Mouse (Mus musculus) forebrain, embryonic 11.5 days (tissue): ENCODE results near the gene Psmf1. TPM values are rescaled to one million over a fixed set of nuclear protein-coding genes. Genes with fewer than 3 reads are reported as not detected.

Source experiments
- ATAC-seq: fragments of 200-750 bp; cut with Nextera tagmentation; replicated peaks from 2 replicates; pipeline ENCODE4 v1.8.0; 2017; ENCODE audit warnings: moderate TSS enrichment; ENCODE audit not compliant: low FRiP score
- DNase-seq: peaks from one replicate; pipeline ENCODE4 v3.0.0-alpha.2; 2017; ENCODE audit warnings: low spot score
- H3K27ac ChIP-seq: fragments of 300-500 bp; sonication (generic); 2 replicates; pipeline ENCODE4 v1.5.1; 2014; ENCODE audit warnings: low read depth, low read length
- H3K27me3 ChIP-seq: fragments of 300-500 bp; sonication (generic); 2 replicates; pipeline ENCODE4 v1.6.1; 2014; ENCODE audit warnings: mild to moderate bottlenecking, low read length, mixed read lengths; ENCODE audit not compliant: control insufficient read depth, insufficient read depth
- H3K36me3 ChIP-seq: fragments of 300-500 bp; sonication (generic); 2 replicates; pipeline ENCODE4 v1.6.1; 2014; ENCODE audit warnings: mild to moderate bottlenecking, low read length, moderate library complexity, mixed read lengths; ENCODE audit not compliant: control insufficient read depth, insufficient read depth
- H3K4me1 ChIP-seq: fragments of 300-500 bp; sonication (generic); replicated peaks from 2 replicates; pipeline ENCODE4 v1.6.1; 2014; ENCODE audit warnings: low read length, mixed read lengths; ENCODE audit not compliant: control insufficient read depth, insufficient read depth
- H3K4me2 ChIP-seq: fragments of 300-500 bp; sonication (generic); 2 replicates; pipeline ENCODE4 v1.6.1; 2014; ENCODE audit warnings: low read depth, mild to moderate bottlenecking, low read length, moderate library complexity, mixed read lengths; ENCODE audit not compliant: severe bottlenecking
- H3K4me3 ChIP-seq: fragments of 300-500 bp; sonication (generic); 2 replicates; pipeline ENCODE4 v1.5.1; 2014; ENCODE audit warnings: low read depth, low read length
- H3K9ac ChIP-seq: fragments of 300-500 bp; sonication (generic); 2 replicates; pipeline ENCODE4 v1.6.1; 2014; ENCODE audit warnings: low read length
- H3K9me3 ChIP-seq: fragments of 300-500 bp; sonication (generic); 2 replicates; pipeline ENCODE4 v1.6.1; 2016; ENCODE audit warnings: low read length, mixed read lengths; ENCODE audit not compliant: control insufficient read depth
- WGBS: fragments of 180-500 bp; shearing (Covaris S2); extraction: QIAGEN DNeasy Blood & Tissue Kit; methylation state at CpG from one replicate; pipeline ENCODE4 v1.1.7; 2014; 5-methylcytosine and 5-hydroxymethylcytosine counted together
- polyA plus RNA-seq: library from polyadenylated mRNA; unstranded; fragments of >200 nt; fragmentation: Nextera tagmentation; extraction: Ambion mirVana; gene quantifications from 2 replicates; pipeline ENCODE4 v1.2.1, GENCODE M21; 2014

Psmf1 gene
- polyA plus RNA-seq, 1 experiment from 2014 or later: 46.8 TPM

DNA sequence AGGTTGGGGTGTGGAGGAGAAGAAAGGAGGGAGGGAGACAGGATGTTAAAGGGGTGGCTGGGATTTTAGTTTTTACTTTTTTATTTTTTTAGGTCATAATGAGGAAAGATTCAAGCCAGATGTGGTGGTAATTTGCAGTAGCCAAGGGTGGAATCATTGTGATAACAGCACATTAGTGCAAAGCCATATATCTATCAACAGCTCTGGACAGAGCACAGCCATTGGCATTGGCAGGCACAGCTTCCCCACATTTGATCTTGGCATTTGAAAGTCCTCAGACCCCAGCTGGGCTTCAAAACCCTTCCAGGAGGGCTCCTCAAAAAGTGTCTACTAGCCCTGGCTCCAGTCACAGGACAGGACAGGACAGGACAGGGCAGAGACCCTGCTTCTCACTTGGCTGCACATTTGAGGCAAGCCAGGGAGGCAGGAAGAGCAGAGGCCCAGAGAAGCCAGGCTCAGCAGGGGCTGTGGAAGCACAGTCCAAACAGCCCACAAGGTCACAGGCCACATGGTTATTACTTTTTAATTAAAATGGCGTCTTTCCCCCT is 14.9 kb upstream of the Psmf1 start:
- 61% methylated on average over 1 of the region's 1 CpGs for WGBS
- DNase-seq: no peak
- no peaks in the 10 kb centered on the region for H3K9me3 ChIP-seq
- ATAC-seq: no peak
- no peak overlapping the region for H3K9ac ChIP-seq
- no peaks in the 10 kb centered on the region for H3K27me3 ChIP-seq
- H3K27ac ChIP-seq: no peak overlapping the region
- no peaks in the 10 kb centered on the region for H3K4me1 ChIP-seq
- no peak overlapping the region for H3K4me3 ChIP-seq
- H3K4me2 ChIP-seq: no peak overlapping the region
- H3K36me3 ChIP-seq: no peaks in the 10 kb centered on the region

DNA sequence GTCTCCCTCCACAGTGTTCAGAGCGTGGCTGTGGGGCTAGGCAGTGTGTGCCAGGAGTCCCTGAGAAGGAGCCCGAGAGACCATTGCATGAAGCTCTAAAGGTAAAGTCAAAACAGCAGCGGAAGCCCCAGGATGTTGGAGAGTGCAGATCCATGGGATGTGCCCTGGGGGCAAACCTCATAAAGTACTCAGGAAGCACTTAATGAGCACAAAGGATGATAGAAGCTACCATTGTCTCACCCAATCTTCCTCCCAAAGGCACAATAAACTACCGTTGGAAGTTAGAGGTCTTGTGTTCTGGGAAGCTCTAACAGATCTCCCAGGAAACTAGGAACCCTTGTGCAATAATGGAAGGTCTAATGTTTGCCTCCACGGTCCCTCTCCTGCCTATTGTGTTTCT is 13.5 kb upstream of the Psmf1 start:
- H3K4me3 ChIP-seq: no peak overlapping the region
- WGBS: 75% methylated on average over 5 of the region's 5 CpGs
- H3K9me3 ChIP-seq: no peaks in the 10 kb centered on the region
- peak; percentile 47 for DNase-seq
- no peak overlapping the region for H3K9ac ChIP-seq
- H3K27me3 ChIP-seq: no peaks in the 10 kb centered on the region
- H3K4me1 ChIP-seq: no peaks in the 10 kb centered on the region
- H3K4me2 ChIP-seq: no peak overlapping the region
- no peaks in the 10 kb centered on the region for H3K36me3 ChIP-seq
- ATAC-seq: no peak
- no peak overlapping the region for H3K27ac ChIP-seq

DNA sequence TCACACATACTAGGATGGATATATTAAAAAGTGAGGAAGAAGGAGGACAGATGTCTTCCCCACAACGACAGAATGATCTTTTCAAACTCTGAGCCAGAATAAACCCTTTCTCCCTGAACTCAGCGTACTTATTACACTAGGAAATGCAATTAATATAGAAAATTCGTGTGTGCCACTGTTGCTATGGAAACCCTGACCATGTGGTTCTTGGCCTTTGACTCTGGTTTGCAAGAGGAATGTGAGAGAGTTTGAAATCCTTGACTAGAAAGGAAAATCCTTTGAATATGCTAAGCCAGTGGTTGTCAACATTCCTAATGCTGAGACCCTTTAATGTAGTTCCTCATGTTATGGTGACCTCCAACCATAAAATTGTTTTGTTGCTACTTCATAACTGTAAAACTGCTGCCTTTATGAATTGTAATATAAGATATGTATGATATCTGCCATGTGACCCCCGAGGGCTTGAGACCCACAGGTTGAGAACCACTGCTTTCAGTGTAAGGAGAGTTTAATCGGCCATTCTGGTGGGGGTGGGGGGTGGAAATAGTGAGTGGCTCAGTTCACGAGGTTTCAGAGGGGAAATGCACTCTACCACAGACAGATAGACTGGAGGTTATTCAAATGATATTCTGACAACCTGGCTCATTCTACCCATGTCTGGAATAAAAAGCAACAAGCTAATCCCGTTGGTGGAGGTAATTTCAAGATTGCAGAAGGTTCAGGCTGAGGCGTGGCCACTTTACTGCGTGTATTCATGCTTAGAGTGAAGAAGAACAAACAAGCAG is 12.5 kb upstream of the Psmf1 start:
- Histone ChIP-seq H3K4me1 (no peaks in the 10 kb centered on the region), H3K27me3 (no peaks in the 10 kb centered on the region), H3K9me3 (no peaks in the 10 kb centered on the region), H3K36me3 (no peaks in the 10 kb centered on the region), H3K27ac (no peak overlapping the region), H3K9ac (no peak overlapping the region), H3K4me2 (no peak overlapping the region), H3K4me3 (no peak overlapping the region)
- peak; percentile 40 for DNase-seq
- WGBS: 60% methylated on average over 9 of the region's 9 CpGs
- ATAC-seq: no peak

DNA sequence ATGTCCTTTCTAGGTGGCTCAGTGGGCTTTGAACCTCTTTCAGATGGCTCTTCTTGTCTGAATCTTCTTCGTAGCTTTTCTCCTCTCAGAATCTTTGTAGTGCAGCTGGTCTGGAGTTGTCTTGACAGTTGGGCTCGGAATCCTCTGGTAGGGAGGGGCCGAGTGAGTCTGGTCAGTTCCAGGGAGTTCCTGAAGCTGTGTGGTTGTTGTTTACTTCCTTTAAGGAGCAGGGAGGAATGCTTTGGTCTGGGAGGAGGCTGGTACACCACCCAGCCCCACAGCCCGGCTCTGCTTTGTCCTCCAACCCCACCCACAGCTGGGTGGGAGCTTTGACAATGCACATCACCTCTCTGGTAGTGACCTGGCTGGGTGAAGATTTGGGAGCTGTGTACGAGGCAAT is 7.3 kb upstream of the Psmf1 start:
- no peaks in the 10 kb centered on the region for H3K36me3 ChIP-seq
- no peaks in the 10 kb centered on the region; the same call in 1 of the 2 replicates for H3K4me1 ChIP-seq
- H3K27ac ChIP-seq: no peak overlapping the region
- DNase-seq (no peak), ATAC-seq (no peak)
- no peaks in the 10 kb centered on the region for H3K27me3 ChIP-seq
- H3K4me3 ChIP-seq: no peak overlapping the region
- no peak overlapping the region for H3K4me2 ChIP-seq
- H3K9ac ChIP-seq: no peak overlapping the region
- no peaks in the 10 kb centered on the region for H3K9me3 ChIP-seq
- 75% methylated on average over 5 of the region's 5 CpGs for WGBS

DNA sequence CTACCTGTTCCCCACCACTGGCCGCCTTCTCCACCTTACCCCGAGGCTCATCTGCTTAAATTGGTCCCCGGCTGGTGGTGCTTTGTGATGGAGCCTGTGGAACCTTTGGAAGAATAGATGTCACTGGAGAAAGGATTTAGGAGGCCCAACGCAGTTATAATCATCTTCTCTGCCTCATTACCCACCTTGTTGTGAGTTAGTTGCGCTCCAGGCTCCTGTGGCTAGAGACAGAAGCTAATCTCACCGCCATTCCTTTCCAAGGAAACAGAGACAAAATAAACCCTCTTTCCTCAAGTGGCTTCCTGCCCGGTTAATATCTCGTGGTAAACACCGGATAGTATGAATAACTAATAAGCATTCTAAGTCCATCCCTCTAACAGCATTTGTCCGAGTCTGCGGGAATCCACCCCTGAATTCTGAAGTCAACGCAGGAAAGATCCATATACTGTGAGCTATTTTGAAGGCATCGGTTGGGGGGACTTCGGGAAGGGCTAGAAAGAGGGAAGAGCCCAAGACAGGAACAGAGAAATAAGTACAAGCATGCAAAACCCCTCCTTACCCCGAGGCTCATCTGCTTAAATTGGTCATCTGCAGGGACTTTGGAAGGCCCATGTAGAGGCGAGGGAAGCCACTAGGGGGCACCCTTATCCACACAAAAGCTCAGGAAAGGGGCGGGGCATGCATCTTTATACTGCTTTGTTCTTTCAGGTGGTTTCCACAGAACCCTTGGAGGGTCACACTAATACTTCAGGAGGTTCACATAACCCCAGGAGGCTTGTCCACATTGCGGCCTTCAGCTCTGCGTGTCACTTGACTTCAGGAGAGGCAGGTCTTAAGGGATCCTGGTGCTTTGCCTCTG is 4.1 kb upstream of the Psmf1 start:
- WGBS: 23% methylated on average over 19 of the region's 19 CpGs
- ATAC-seq (peak; percentile 88), DNase-seq (peak; percentile 93)
- Histone ChIP-seq H3K36me3 (no peaks in the 10 kb centered on the region), H3K4me3 (no peak overlapping the region), H3K4me1 (no peaks in the 10 kb centered on the region; the same call in 1 of the 2 replicates), H3K4me2 (no peak overlapping the region), H3K9ac (no peak overlapping the region), H3K27ac (no peak overlapping the region), H3K27me3 (no peaks in the 10 kb centered on the region), H3K9me3 (no peaks in the 10 kb centered on the region)

DNA sequence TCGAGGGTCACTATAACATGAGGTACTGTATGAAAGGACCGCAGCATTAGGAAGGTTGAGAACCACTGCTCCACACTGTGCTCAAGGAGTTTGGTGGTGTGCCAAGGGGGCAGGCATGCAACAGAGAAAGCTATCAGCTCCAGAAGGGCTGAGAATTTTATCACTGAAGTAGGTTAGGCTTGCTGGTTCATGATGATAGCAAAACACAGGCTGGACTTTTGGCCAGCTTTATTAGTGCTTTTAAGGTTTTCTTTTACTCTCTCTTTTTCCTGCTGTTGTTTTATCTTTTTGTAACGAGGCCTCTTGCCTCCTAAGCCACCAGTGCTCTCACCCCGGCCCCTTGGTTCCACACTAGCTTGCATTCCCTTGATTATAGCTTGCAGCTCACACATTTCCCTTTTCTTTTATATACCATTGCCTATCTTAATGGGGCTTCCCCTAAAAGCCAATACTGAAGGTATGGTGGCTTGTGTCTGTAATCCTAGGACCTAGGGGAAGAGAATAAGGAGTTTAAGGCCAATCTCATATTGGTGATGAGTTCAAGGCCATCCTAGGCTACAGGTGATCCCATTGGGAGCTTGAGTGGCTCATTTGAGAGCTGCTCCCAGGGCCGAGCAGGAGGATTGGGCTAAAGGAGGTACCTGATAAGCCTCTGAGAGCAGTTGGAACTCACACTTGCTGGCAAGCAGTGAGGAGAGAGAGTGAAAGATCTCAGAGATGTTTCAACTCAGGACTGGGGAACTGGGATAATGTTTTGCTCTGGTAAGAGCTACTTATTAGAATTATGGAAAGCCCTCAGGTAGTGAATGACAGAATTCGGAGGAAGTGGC is 921 bp downstream of the Psmf1 start:
- 68% methylated on average over 6 of the region's 6 CpGs for WGBS
- Histone ChIP-seq H3K36me3 (no peaks in the 10 kb centered on the region), H3K27ac (no peak overlapping the region), H3K4me3 (no peak overlapping the region), H3K27me3 (no peaks in the 10 kb centered on the region), H3K9me3 (no peaks in the 10 kb centered on the region), H3K4me2 (no peak overlapping the region), H3K4me1 (peaks cover 5% of the 10 kb centered on the region; the same call in 1 of the 2 replicates), H3K9ac (no peak overlapping the region)
- no peak for DNase-seq
- no peak for ATAC-seq

DNA sequence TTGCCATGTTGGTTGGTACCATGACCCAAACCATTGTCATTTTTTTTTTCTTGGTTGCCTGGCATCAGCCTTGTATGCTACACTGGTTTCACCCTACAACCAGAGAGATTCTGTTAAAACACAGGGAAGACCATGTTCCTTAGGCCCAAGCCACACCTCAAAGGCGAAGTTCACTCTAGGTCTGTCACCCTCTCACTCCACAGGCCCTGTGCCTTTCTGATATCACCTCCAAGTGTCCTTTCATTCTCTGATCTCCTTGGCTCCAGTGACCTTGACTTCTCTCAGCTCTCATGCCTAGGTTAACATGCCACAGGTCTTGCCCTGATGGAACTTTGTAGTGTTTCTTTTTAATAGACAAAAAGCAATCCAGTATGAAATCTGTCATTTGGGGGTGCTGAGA is 1.9 kb downstream of the Psmf1 start:
- Histone ChIP-seq H3K36me3 (no peaks in the 10 kb centered on the region), H3K9ac (no peak overlapping the region), H3K27ac (no peak overlapping the region), H3K4me2 (no peak overlapping the region), H3K9me3 (no peaks in the 10 kb centered on the region), H3K4me3 (no peak overlapping the region), H3K4me1 (peaks cover 5% of the 10 kb centered on the region; the same call in 1 of the 2 replicates), H3K27me3 (no peaks in the 10 kb centered on the region)
- WGBS: 91% methylated on average over 1 of the region's 1 CpGs
- ATAC-seq (no peak), DNase-seq (no peak)
